Mouse (Mus musculus) granulocyte monocyte progenitor cell, adult 5-6 weeks (primary cell): ENCODE results near the gene Nkpd1. TPM values are rescaled to one million over a fixed set of nuclear protein-coding genes. Genes with fewer than 3 reads are reported as not detected.

ENCODE experiments used
- ATAC-seq: replicated peaks from 2 replicates; pipeline ENCODE4 v1.8.0; 2016; ENCODE audit warnings: mild to moderate bottlenecking, moderate TSS enrichment, inconsistent platforms; ENCODE audit not compliant: poor library complexity, severe bottlenecking
- total RNA-seq, 2 experiments: library from RNA; stranded (forward) in 1 of 2; stranded (reverse) in 1 of 2; fragments of 200-712, 200-1000 nt in 1 of 2; fragments of >200 nt in 1 of 2; fragmentation: Nextera tagmentation in 1 of 2; gene quantifications; 2 replicates each; pipeline ENCODE4 v1.2.3; 2014 to 2017

Gene Nkpd1
- total RNA-seq, 2 experiments from 2014 or later: not detected

DNA sequence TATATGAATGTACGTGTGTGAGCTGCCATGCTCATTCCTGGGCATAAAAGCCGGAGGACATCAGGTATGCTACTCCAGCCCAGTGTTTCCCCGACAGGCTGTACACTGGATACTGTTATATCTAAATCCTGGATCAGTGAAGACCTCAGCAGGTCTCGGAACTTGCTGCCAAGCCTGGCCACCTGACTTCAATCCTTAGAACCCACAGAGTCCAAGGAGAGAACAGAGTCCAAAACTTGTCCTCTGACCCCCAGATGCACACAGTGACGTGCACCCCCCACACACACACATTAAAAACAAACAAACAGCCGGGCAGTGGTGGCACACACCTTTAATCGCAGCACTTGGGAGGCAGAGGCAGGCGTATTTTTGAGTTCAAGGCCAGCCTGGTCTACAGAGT is 49.8 kb downstream of the Nkpd1 start:
- ATAC-seq: no peak

DNA sequence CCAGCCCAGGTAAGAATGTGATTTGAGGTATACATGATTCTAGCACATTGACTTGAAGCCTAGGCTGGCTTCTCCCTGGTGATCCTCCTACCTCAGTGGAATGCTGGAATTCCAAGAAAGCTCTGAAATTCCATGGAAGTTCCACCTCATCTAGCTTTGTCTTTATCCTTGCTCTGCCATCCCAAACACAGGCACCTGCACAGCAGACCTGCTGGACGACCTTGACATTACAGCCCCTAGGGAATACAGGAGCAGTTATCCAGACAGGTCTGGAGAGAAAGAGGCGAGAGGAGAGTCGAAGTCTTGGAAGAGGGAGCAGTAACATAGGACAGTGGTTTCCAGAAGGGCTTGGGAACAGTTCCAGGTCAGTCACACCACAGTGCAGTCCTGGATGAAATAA is 52.0 kb downstream of the Nkpd1 start:
- no peak for ATAC-seq

DNA sequence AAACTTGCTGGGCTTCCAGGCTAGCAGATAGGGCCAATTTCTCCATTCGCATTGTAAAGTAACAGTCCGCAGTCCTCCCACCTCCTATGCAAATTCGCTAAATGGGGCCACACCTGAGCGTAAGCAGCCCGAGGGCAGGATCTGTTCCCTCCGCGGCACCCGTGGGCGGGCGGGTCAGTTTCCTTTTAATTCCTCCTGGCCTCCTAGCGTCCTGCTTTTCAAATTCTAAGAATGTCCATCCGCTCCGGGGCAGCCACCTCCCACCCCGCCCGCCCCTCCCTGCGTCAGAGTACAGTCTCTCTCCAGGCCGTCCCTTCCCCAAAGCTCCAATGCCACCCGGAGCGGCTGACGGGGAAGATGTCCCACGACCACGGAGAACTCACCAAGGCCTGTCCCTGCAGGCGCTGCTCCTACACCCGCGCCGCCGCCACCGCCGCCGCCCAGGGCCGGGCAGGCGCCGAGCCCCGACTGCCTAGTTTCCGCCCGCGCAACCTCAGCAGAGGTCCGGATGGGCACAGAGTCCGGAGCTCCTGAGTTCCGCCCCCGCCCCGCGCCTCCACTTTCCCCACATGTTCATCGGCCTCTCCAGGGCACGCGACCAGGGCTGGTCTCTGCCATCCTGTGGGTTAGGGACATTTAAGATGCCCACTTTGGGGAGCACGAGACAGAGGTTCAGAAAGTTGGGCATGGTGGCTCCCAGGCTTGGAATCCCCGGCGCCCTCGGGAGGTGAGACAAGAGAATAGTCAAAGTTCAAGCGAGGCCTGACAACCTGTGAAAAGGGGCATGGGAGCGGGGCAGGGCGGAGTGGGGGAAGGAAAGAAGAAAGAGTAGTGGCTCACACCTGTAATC is 55.5 kb downstream of the Nkpd1 start:
- ATAC-seq: peak; percentile 58

- ATAC-seq: no peak
Observed at GRCm38 (mm10) chr7:19573776-19574140, 56.1 kb downstream of the Nkpd1 start.

Other genes starting within 250 kb of the Nkpd1 start
- gene Vasp, start 246.0 kb upstream of the Nkpd1 start, total RNA-seq (2014; fragmentation: Nextera tagmentation): 60.7 and 70.5 TPM in 2 replicates
- 52.8 and 63.3 TPM in 2 replicates for gene Vasp, start 246.0 kb upstream of the Nkpd1 start, total RNA-seq (2017)
- gene Ppm1n, start 237.8 kb upstream of the Nkpd1 start, total RNA-seq (2014; fragmentation: Nextera tagmentation): not detected in 2 replicates
- not detected in 2 replicates for gene Ppm1n, start 237.8 kb upstream of the Nkpd1 start, total RNA-seq (2017)
- gene Rtn2, start 235.2 kb upstream of the Nkpd1 start, total RNA-seq (2014; fragmentation: Nextera tagmentation): not detected in 2 replicates
- not detected in 2 replicates for gene Rtn2, start 235.2 kb upstream of the Nkpd1 start, total RNA-seq (2017)
- 8.1 and 13.7 TPM in 2 replicates for gene Fosb, start 207.8 kb upstream of the Nkpd1 start, total RNA-seq (2014; fragmentation: Nextera tagmentation)
- 19.3 and 24.4 TPM in 2 replicates for gene Fosb, start 207.8 kb upstream of the Nkpd1 start, total RNA-seq (2017)
- gene Ercc1, start 173.1 kb upstream of the Nkpd1 start, total RNA-seq (2014; fragmentation: Nextera tagmentation): 12.4 and 42.8 TPM in 2 replicates
- 29.4 and 34.9 TPM in 2 replicates for gene Ercc1, start 173.1 kb upstream of the Nkpd1 start, total RNA-seq (2017)
- gene Cd3eap, start 158.4 kb upstream of the Nkpd1 start, total RNA-seq (2014; fragmentation: Nextera tagmentation): 20.3 and 26.1 TPM in 2 replicates
- gene Cd3eap, start 158.4 kb upstream of the Nkpd1 start, total RNA-seq (2017): 23.2 and 39.9 TPM in 2 replicates
- 1.8 and 1.9 TPM in 2 replicates for gene Ppp1r13l, start 158.1 kb upstream of the Nkpd1 start, total RNA-seq (2014; fragmentation: Nextera tagmentation)
- 0.26 and 0.57 TPM in 2 replicates for gene Ppp1r13l, start 158.1 kb upstream of the Nkpd1 start, total RNA-seq (2017)
- 10.7 and 26.9 TPM in 2 replicates for gene Ercc2, start 135.8 kb upstream of the Nkpd1 start, total RNA-seq (2014; fragmentation: Nextera tagmentation)
- gene Ercc2, start 135.8 kb upstream of the Nkpd1 start, total RNA-seq (2017): 29.8 and 31.9 TPM in 2 replicates
- gene Klc3, start 113.7 kb upstream of the Nkpd1 start, total RNA-seq (2014; fragmentation: Nextera tagmentation): not detected in 2 replicates
- not detected in 2 replicates for gene Klc3, start 113.7 kb upstream of the Nkpd1 start, total RNA-seq (2017)
- gene Ckm, start 113.1 kb upstream of the Nkpd1 start, total RNA-seq (2014; fragmentation: Nextera tagmentation): 0.85 TPM in 1 of 2 replicates, not detected in the other
- 1.5 and 3.0 TPM in 2 replicates for gene Ckm, start 113.1 kb upstream of the Nkpd1 start, total RNA-seq (2017)
- gene Mark4, start 59.0 kb upstream of the Nkpd1 start, total RNA-seq (2014; fragmentation: Nextera tagmentation): 9.1 and 10.8 TPM in 2 replicates
- 2.5 and 3.8 TPM in 2 replicates for gene Mark4, start 59.0 kb upstream of the Nkpd1 start, total RNA-seq (2017)
- gene Exoc3l2, start 54.5 kb upstream of the Nkpd1 start, total RNA-seq (2014; fragmentation: Nextera tagmentation): 1.0 and 2.5 TPM in 2 replicates
- gene Exoc3l2, start 54.5 kb upstream of the Nkpd1 start, total RNA-seq (2017): 0.95 TPM in 1 of 2 replicates, not detected in the other
- gene Bloc1s3, start 9.5 kb upstream of the Nkpd1 start, total RNA-seq (2014; fragmentation: Nextera tagmentation): 3.1 and 4.5 TPM in 2 replicates
- 0.60 and 1.0 TPM in 2 replicates for gene Bloc1s3, start 9.5 kb upstream of the Nkpd1 start, total RNA-seq (2017)
- gene Trappc6a, start 9.4 kb upstream of the Nkpd1 start, total RNA-seq (2014; fragmentation: Nextera tagmentation): 75.3 and 83.4 TPM in 2 replicates
- gene Trappc6a, start 9.4 kb upstream of the Nkpd1 start, total RNA-seq (2017): 28.2 and 30.6 TPM in 2 replicates
- 29.7 and 32.3 TPM in 2 replicates for gene Ppp1r37, start 45.2 kb downstream of the Nkpd1 start, total RNA-seq (2014; fragmentation: Nextera tagmentation)
- 11.9 and 17.8 TPM in 2 replicates for gene Ppp1r37, start 45.2 kb downstream of the Nkpd1 start, total RNA-seq (2017)
- 3.9 and 7.0 TPM in 2 replicates for gene Zfp296, start 59.4 kb downstream of the Nkpd1 start, total RNA-seq (2014; fragmentation: Nextera tagmentation)
- 3.8 and 3.9 TPM in 2 replicates for gene Zfp296, start 59.4 kb downstream of the Nkpd1 start, total RNA-seq (2017)
- gene Gemin7, start 59.8 kb downstream of the Nkpd1 start, total RNA-seq (2014; fragmentation: Nextera tagmentation): 66.1 and 70.9 TPM in 2 replicates
- gene Gemin7, start 59.8 kb downstream of the Nkpd1 start, total RNA-seq (2017): 37.8 and 44.3 TPM in 2 replicates
- gene Clasrp, start 86.6 kb downstream of the Nkpd1 start, total RNA-seq (2014; fragmentation: Nextera tagmentation): 24.2 and 40.8 TPM in 2 replicates
- 19.6 TPM in 2 replicates for gene Clasrp, start 86.6 kb downstream of the Nkpd1 start, total RNA-seq (2017)
- gene Relb, start 111.6 kb downstream of the Nkpd1 start, total RNA-seq (2014; fragmentation: Nextera tagmentation): 1.2 TPM in 1 of 2 replicates, not detected in the other
- gene Relb, start 111.6 kb downstream of the Nkpd1 start, total RNA-seq (2017): 1.4 and 1.9 TPM in 2 replicates
- 29.9 and 41.7 TPM in 2 replicates for gene Clptm1, start 147.2 kb downstream of the Nkpd1 start, total RNA-seq (2014; fragmentation: Nextera tagmentation)
- 32.0 and 36.5 TPM in 2 replicates for gene Clptm1, start 147.2 kb downstream of the Nkpd1 start, total RNA-seq (2017)
- gene Apoc2, start 160.1 kb downstream of the Nkpd1 start, total RNA-seq (2014; fragmentation: Nextera tagmentation): 3.3 and 5.9 TPM in 2 replicates
- 1.3 TPM in 1 of 2 replicates, not detected in the other for gene Apoc2, start 160.1 kb downstream of the Nkpd1 start, total RNA-seq (2017)
- gene Gm44805, start 163.6 kb downstream of the Nkpd1 start, total RNA-seq (2014; fragmentation: Nextera tagmentation): not detected in 2 replicates
- gene Gm44805, start 163.6 kb downstream of the Nkpd1 start, total RNA-seq (2017): not detected in 2 replicates
- gene Apoc4, start 163.6 kb downstream of the Nkpd1 start, total RNA-seq (2014; fragmentation: Nextera tagmentation): not detected in 2 replicates
- gene Apoc4, start 163.6 kb downstream of the Nkpd1 start, total RNA-seq (2017): not detected in 2 replicates
- 10.3 and 17.9 TPM in 2 replicates for gene Apoc1, start 174.8 kb downstream of the Nkpd1 start, total RNA-seq (2014; fragmentation: Nextera tagmentation)
- 0.57 and 10.6 TPM in 2 replicates for gene Apoc1, start 174.8 kb downstream of the Nkpd1 start, total RNA-seq (2017)
- gene Apoe, start 181.3 kb downstream of the Nkpd1 start, total RNA-seq (2014; fragmentation: Nextera tagmentation): 21.9 and 23.5 TPM in 2 replicates
- 59.3 and 90.6 TPM in 2 replicates for gene Apoe, start 181.3 kb downstream of the Nkpd1 start, total RNA-seq (2017)
- 70.2 and 76.7 TPM in 2 replicates for gene Tomm40, start 197.6 kb downstream of the Nkpd1 start, total RNA-seq (2014; fragmentation: Nextera tagmentation)
- 36.2 and 47.0 TPM in 2 replicates for gene Tomm40, start 197.6 kb downstream of the Nkpd1 start, total RNA-seq (2017)
- 1.7 and 2.0 TPM in 2 replicates for gene Nectin2, start 232.6 kb downstream of the Nkpd1 start, total RNA-seq (2014; fragmentation: Nextera tagmentation)
- gene Nectin2, start 232.6 kb downstream of the Nkpd1 start, total RNA-seq (2017): 1.6 and 1.8 TPM in 2 replicates